Mouse (Mus musculus): ENCODE data around the gene Gmds.

GRCm38 (mm10) chr13:32269261-32269660 is 69.3 kb downstream of the Gmds start:
- TF ChIP-seq CTCF (IDR thresholded peaks at IDR 0.05; ENCODE audit: low read depth, low read length): no peak
- no peak for TF ChIP-seq POLR2A (IDR thresholded peaks at IDR 0.05; ENCODE audit: insufficient read depth, low read length)

Measured in ES-Bruce4 (cell line).